Mouse (Mus musculus) mesoderm, embryonic 11.5 days (tissue): Measurements from ENCODE around the gene Apoc1.

ENCODE experiments used
- DNase-seq: peaks from one replicate; pipeline ENCODE4 v3.0.0-alpha.2; 2012; ENCODE audit warnings: low read depth, low spot score

Gene Apoc1

GRCm38 (mm10) chr7:19691873-19692865 is at the start of gene Apoc1:
Gene Apoc1 (minus strand): TSS chr7:19692660.
- no peak for DNase-seq

GRCm38 (mm10) chr7:19741329-19742031 is 49.0 kb upstream of the Apoc1 start:
- peak; percentile 58 for DNase-seq

- no peak for DNase-seq
Observed at GRCm38 (mm10) chr7:19740269-19740668, 47.8 kb upstream of the Apoc1 start.

GRCm38 (mm10) chr7:19738771-19739170 is 46.3 kb upstream of the Apoc1 start:
- no peak for DNase-seq

- DNase-seq = no peak
Observed at GRCm38 (mm10) chr7:19736389-19737057, 44.1 kb upstream of the Apoc1 start.

- no peak for DNase-seq
Observed at GRCm38 (mm10) chr7:19734178-19734666, 41.8 kb upstream of the Apoc1 start.

- DNase-seq = no peak
Observed at GRCm38 (mm10) chr7:19726541-19726940, 34.1 kb upstream of the Apoc1 start.

GRCm38 (mm10) chr7:19724167-19724566 is 31.7 kb upstream of the Apoc1 start:
- DNase-seq = no peak

GRCm38 (mm10) chr7:19722754-19723195 is 30.3 kb upstream of the Apoc1 start:
- DNase-seq = no peak

GRCm38 (mm10) chr7:19719200-19719599 is 26.7 kb upstream of the Apoc1 start:
- no peak for DNase-seq

DNA sequence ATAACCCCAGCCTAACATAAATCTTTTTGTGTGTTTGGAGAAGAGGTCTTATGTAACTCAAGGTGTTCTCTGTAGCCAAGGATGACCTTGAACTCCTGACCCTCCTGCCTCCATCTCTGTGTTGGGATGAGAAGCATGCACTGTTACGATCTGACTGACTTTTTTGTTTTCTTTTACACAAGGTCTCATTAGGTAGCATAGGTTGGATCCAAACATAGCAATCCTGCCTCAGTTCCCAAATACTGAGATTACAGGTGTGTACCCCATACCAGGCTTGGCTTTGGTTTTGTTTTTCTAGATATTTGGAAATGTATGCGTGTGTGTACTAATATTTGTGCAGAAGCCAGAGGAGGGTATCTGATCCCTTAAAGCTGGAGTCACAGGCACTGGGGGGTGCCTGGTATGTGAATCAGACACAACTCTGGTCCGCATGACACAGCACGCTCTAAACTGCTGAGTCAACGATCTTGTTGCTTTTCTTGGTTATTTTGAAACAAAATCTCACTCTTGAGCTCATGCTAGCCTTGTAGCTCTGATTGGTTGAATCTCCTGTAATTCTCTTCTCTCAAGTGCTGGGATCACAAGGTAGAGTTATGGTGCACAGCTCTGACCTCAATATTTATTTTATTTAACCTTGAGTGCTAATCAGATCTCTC is 26.0 kb upstream of the Apoc1 start:
- no peak for DNase-seq

DNA sequence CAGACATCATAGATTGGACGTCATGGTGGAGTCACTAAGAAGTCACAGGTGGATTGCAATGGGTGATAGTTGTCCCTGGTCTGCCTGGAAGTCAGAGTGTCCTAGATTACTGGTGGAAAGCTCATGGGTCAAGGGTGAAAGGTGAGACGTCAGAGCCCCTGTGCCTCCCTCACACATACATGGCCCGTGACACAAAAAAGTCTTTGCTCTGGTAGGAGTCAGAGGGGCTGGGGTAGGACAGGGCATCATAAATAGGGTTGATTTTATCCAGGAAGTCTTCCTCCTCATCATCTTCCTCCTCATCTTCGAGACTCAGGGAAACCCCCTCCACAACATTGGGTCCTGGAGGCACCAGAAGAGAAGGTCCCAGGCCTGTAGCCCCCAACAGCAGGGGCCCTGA is 24.9 kb upstream of the Apoc1 start:
- DNase-seq = no peak

DNA sequence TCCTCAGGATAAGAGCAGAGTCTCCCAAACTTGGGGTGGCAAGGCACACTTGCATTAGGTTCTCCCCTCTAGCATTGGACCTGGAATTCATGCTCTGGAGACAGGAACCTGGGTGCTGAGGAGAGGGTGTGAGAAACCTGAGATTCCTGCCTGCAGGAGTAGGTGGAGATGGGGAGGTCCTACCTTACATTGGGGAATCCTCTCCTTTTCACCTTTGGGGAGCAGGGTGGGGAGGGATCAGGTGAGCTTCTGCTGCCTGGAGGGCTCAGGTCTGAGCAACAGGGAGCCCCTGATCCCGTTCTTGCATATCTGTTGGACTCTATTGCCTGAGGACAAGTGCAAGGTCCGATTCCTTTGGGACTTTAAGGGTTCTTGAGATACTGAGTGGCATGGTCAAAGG is 24.4 kb upstream of the Apoc1 start:
- DNase-seq = no peak

- no peak for DNase-seq
Observed at GRCm38 (mm10) chr7:19716055-19716682, 23.7 kb upstream of the Apoc1 start.

DNA sequence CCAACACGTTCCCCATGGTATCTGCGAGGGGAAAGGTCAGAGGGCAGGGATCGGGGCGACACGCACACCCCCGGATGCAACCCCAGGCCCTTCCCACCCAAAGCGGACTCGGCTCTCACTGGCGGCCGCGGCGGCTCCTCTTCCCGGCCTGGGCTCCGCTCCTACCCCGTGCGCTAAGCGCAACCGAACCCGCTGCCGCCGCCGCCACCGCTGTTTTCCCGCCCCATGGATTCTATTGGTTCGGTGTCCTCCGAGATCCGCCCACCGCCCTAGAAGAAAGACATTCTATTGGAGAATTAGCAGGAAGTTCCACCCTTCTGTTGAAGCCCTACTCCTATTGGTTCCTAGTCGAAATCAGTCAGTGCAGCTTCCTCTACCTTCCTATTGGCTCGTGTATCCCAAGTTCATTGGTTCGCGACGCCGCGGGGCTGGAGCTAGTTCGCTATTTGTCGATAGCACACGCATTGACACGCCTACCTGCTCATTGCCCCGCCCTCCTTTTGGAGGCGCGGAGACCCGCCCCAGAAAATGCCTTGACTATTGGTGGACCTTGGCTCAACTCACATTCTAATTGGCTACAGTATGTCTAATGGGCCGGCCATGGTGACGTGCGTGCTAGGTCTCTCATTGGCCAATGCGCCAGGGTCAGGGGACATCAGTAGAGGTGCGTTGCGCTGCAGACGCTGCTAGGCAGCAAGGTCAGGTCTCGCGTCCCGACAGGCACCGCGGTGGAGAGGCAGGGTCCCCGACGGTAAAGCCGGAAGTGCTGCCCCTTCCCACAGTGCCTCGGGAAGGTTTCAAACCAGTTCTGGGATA is 23.0 kb upstream of the Apoc1 start, which contains the start of gene Tomm40:
Gene Tomm40, minus strand, starts transcription at position 200 of the 816 bp plus-strand sequence.
- peak; percentile 100 for DNase-seq

DNA sequence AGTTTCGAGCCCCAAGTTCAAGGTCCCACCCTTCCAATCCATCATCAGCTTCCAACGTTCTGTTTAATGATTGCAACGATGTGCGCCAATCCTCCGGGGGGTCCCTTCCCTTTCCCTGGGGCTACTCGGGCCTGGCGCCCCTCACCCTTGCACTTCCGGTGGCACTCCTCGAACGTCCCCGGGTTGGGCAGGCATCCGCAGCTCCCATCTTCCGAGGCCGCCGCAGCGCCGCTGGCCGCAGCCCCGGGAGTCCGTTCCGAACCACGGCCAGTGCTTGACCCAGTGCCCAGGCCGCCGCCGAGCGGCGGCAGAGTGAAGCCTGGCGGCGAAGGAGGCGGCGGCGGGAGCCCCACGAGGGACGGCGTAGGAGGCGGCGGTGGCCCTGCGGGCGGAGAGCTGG is 22.4 kb upstream of the Apoc1 start:
- DNase-seq = peak; percentile 28

DNA sequence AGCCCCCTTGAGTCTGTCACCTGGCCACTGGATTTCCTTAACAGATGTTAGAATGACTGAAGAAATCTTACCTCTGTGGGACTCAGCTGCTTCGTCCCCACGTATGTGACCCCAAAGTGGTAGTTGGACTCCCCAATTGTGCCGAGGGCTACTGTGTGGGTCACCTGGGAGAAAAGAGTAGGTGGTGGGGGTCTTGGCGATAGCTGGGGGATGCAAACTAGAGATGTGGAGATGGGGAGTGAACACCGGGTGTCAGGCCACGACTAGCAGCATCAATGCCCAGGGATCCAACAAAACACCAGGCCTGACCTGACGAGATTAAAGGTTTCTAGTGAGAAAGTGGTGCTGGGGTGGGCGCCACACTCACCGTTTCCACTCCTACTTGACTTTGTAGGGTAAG is 21.1 kb upstream of the Apoc1 start:
- DNase-seq = no peak

DNA sequence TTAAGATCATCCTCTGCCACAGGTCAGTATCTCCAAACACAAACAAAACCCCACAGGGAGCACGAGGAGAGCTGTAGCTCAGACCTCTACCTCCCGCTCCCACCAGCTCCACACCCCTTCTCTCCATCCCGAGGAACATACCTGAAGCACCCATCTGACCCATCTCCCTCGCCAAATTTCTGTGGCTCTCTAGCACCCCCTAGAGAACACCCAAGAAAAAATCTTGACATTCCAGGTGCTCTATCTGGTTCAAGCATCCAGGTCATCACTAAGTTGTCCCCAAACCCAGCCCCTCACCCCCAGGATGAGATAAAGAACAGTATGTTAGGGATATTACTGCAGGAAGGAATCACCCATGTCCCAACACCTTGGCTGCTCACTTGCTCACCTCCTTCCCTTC is 20.7 kb upstream of the Apoc1 start:
- DNase-seq = peak; percentile 22

DNA sequence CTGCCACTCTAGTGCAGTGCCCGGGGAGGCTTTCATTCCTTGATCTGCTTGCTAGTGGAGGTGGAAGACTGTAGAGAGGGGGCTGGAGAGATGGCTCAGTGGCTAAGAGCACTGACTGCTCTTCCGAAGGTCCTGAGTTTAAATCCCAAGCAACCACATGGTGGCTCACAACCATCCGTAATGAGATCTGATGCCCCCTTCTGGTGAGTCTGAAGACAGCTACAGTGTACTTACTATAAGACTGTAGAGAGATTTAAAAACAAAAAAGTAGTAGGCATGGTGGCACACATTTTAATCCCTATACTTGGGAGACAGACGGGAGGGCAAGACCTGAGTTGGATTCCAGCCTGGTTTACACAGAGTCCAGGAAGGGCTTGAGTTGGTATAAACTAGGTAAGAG is 20.0 kb upstream of the Apoc1 start:
- DNase-seq = peak; percentile 13

DNA sequence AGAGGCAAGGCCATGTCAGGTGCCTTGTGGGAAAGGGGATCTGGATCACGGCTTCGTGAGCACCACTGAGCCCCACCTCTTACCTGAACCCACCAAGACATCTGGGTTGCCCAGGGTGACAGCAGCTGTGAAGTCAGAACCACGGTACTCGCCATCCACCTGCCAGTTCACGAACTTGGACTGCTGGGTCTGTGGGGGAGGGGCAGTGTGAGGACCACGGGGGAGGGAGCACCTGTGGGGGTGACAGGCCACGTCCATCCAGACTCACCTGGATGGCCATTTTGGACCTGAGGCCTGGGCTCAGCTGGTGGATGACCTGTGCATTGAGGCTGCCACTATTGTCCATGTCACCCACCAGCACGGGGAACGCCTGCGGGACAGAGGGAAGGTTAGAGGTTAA is 18.2 kb upstream of the Apoc1 start:
- no peak for DNase-seq
